9 mouse cellular contexts compared by ENCODE assay signal in the genomic region with DNA sequence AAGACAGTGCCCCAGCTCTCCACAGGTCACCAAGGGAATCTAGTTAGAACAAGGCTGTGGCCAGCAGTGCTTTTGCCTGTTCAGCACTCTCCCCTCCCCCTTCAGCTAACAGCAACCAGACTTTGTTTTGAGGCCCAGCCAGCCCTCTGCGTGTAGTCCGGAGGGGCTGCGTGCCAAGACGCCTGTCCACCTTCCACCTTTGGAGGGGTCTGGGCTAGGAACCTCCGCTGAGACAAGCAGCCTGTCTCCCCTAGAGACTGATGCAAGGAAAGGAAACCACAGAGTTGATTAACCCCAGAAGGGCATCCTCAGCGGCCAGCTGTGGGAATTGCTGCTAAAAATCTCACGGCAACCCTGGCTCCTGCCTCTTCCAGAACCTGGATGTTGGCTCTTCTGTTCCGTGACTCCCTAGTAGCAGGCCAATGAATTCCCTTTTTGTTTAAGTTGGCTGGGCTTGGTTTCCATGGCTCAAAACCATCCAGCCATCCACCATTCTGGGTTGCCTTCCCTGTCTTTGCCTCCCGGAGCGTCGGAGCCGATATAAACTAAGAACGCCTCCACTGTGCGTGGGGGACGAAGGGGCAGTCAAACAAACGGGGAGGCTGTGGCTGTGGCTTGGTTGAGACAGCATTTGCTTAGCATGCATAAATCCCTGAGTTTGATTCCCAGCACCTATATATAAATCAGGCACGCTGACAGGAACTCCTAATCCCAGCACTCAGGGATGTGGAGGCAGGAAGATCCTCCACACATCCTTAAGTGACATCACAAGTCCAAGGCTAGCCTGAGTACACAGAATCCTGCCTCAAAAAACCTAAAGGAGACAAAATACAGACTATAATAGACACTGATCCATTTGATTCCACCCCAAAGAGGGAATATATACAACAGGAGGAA. TPM values are rescaled to one million over a fixed set of nuclear protein-coding genes. Genes with fewer than 3 reads are reported as not detected.
DNase-seq lines count a peak whose midpoint lies in the region; ATAC-seq lines count a peak whose summit lies in the region.
"Had no signal": no experiment of that assay in that cellular context is flagged by ENCODE, and none has a peak within 500 bp of the region (broad histone marks: within the 10 kb centered on the region; RNA-seq: fewer than 3 reads in every experiment).

No protein-coding gene starts in this region.

- WGBS in embryonic facial prominence, embryonic 11.5 days: 39% methylated on average over 17 of the region's 17 CpGs
- 46% methylated on average over 17 of the region's 17 CpGs for WGBS in heart, embryonic 13.5 days

- peak overlapping the region; percentile 91 for H3K27ac ChIP-seq in embryonic facial prominence, embryonic 11.5 days (replicated peaks; ENCODE audit: low read depth, low read length)
- peak overlapping the region; percentile 70 for H3K27ac ChIP-seq in heart, embryonic 13.5 days (replicated peaks)
- H3K27ac ChIP-seq: macrophage had no signal

- intact Hi-C loops in left cerebral cortex, postnatal 4 days (cut with DNase I): no loop called here

- H3K27me3 ChIP-seq in embryonic facial prominence, embryonic 11.5 days (ENCODE audit: control insufficient read depth, insufficient read depth, low read length): no peaks in the 10 kb centered on the region
- H3K27me3 ChIP-seq in heart, embryonic 13.5 days (replicated peaks): no peaks in the 10 kb centered on the region

- no peak overlapping the region for H3K4me3 ChIP-seq in embryonic facial prominence, embryonic 11.5 days (ENCODE audit: low read depth, low read length)
- peak overlapping the region; percentile 13; the same call in 1 of the 2 replicates for H3K4me3 ChIP-seq in heart, embryonic 13.5 days

- DNase-seq in left cerebral cortex, postnatal 4 days: peak; percentile 67
- no peak for DNase-seq in left cerebral cortex, adult 11 months (ENCODE audit: low spot score)
- DNase-seq in embryonic facial prominence, embryonic 11.5 days (ENCODE audit: low spot score): peak; percentile 84
- no peak for DNase-seq in spleen, postnatal 36 days (ENCODE audit: low spot score in 2 of 2)
- no peak for DNase-seq in spleen, postnatal 10 days (ENCODE audit: low spot score in 2 of 2)
- DNase-seq in cerebellum, postnatal 36 days: no peak

- ATAC-seq in embryonic facial prominence, embryonic 11.5 days (replicated peaks; ENCODE audit: insufficient number of reproducible peaks, low FRiP score, low TSS enrichment, low read depth): peak; percentile 30
- no peak for ATAC-seq in heart, embryonic 13.5 days (ENCODE audit: extremely low read depth, insufficient number of reproducible peaks, low FRiP score, low TSS enrichment)
- ATAC-seq in megakaryocyte, adult 5-6 weeks (ENCODE audit: poor library complexity, severe bottlenecking): peak; percentile 16; the same call in 1 of the 2 replicates

- no peaks in the 10 kb centered on the region for H3K9me3 ChIP-seq in embryonic facial prominence, embryonic 11.5 days (replicated peaks; ENCODE audit: control insufficient read depth, low read length)
- H3K9me3 ChIP-seq in heart, embryonic 13.5 days: no peaks in the 10 kb centered on the region

- H3K4me1 ChIP-seq in embryonic facial prominence, embryonic 11.5 days (ENCODE audit: control insufficient read depth, insufficient read depth, low read length): peaks cover 15% of the 10 kb centered on the region
- peaks cover 33% of the 10 kb centered on the region for H3K4me1 ChIP-seq in heart, embryonic 13.5 days

- no peak overlapping the region for H3K4me2 ChIP-seq in embryonic facial prominence, embryonic 11.5 days (ENCODE audit: low read depth, low read length)
- peak overlapping the region; percentile 45 for H3K4me2 ChIP-seq in heart, embryonic 13.5 days

- peak overlapping the region; percentile 37 for H3K9ac ChIP-seq in embryonic facial prominence, embryonic 11.5 days (replicated peaks; ENCODE audit: low read length)
- peak overlapping the region; percentile 47 for H3K9ac ChIP-seq in heart, embryonic 13.5 days

- H3K36me3 ChIP-seq in embryonic facial prominence, embryonic 11.5 days (replicated peaks; ENCODE audit: control insufficient read depth, insufficient read depth, low read depth, low read length): no peaks in the 10 kb centered on the region
- H3K36me3 ChIP-seq in heart, embryonic 13.5 days: no peaks in the 10 kb centered on the region

RNA-seq across cellular contexts. Expression of gene Foxk1, which starts 14.3 kb away (rescaled TPM):
- 10 to 100 TPM; 34.5 to 35.6 TPM for total RNA-seq in left cerebral cortex, postnatal 4 days (2021)
- 2.9 and 3.4 TPM in 2 replicates for polyA plus RNA-seq in embryonic facial prominence, embryonic 11.5 days (2014; fragmentation: Nextera tagmentation; extraction: Ambion mirVana)
- polyA plus RNA-seq in heart, embryonic 13.5 days (2015; fragmentation: Nextera tagmentation; extraction: Ambion mirVana): 3.4 and 4.3 TPM in 2 replicates
- total RNA-seq in megakaryocyte, adult 5-6 weeks (2015): 21.2 and 21.4 TPM in 2 replicates
- 14.5 and 19.0 TPM in 2 replicates for total RNA-seq in megakaryocyte, adult 5-6 weeks (2017)

Comparison
In these comparisons a context has a peak if more than half of its experiments do, and no peak if none do; other contexts are left out.
1. DNase-seq: peak in left cerebral cortex, postnatal 4 days (single experiment) and embryonic facial prominence, embryonic 11.5 days (single experiment); none in left cerebral cortex, adult 11 months (single experiment), spleen, postnatal 36 days (0 of 2), spleen, postnatal 10 days (0 of 2) and cerebellum, postnatal 36 days (0 of 2).